Mouse (Mus musculus): ENCODE measurements around the gene Mxi1.

DNA sequence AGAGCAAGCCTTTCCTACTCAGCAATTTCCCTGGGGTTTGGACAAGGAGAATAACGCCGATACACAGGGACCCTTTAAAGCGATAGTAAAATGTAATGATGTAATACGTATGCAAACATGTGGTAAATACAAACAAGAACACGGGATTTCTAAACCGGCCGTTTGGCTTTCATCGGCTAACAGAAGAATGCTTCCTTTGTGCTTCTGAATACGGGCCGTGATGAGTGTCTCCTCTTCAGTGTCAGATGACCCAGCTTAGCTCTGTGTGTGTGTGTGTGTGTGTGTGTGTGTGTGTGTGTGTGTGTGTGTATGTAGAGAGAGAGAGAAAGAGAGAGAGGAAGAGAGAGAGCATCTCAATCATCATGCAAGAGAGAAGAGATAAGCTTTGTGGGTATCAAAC, 27.7 kb upstream of the Mxi1 start:
- TF ChIP-seq MAFK (IDR thresholded peaks at IDR 0.05; ENCODE audit: insufficient read depth, low read depth, low read length) (no peak), ZNF384 (IDR thresholded peaks at IDR 0.05; ENCODE audit: low read depth, low read length) (no peak), ZC3H11A (IDR thresholded peaks at IDR 0.05; ENCODE audit: borderline replicate concordance, low read depth, low read length) (no peak)

All from ES-E14 (cell line).